Mouse (Mus musculus): ENCODE measurements around the gene Btc. TPM values are rescaled to one million over a fixed set of nuclear protein-coding genes. Genes with fewer than 3 reads are reported as not detected.

Btc gene
- not detected for polyA plus RNA-seq (2017; shearing (Covaris generic))

GRCm38 (mm10) chr5:91402339-91403211 lies at the start of gene Btc:
Btc (minus strand) TSS chr5:91402994.

Other genes with a start within 250 kb of the Btc start
- gene Parm1, start 114.6 kb upstream of the Btc start, polyA plus RNA-seq (2017; shearing (Covaris generic)), result 0.10 TPM